Mouse (Mus musculus) MEL (cell line): Measurements from ENCODE around the gene Ncam1.

Source experiments
- CHD2 ChIP-seq: IDR thresholded peaks from 2 replicates; pipeline ENCODE4 v1.6.1; 2011; ENCODE audit warnings: low read length, improper control_type of control experiment
- CTCF ChIP-seq, 3 experiments: IDR thresholded peaks in 2 of 3; conservative IDR thresholded peaks in 1 of 3; 2 replicates each; pipeline ENCODE4 v1.5.1; 2011 to 2012; ENCODE audit warnings: low read length in 3 of 3, low read depth in 2 of 3, mild to moderate bottlenecking in 2 of 3, improper control_type of control experiment in 1 of 3, inconsistent platforms in 1 of 3, mixed read lengths in 1 of 3, moderate library complexity in 1 of 3; ENCODE audit not compliant: control insufficient read depth in 1 of 3, insufficient read depth in 1 of 3, poor library complexity in 1 of 3, severe bottlenecking in 1 of 3
- EP300 ChIP-seq, 2 experiments: IDR thresholded peaks; 2 replicates each; pipeline ENCODE4 v1.6.1; 2011; ENCODE audit warnings: improper control_type of control experiment in 2 of 2, low read length in 2 of 2, low read depth in 1 of 2, mild to moderate bottlenecking in 1 of 2
- MYC ChIP-seq: IDR thresholded peaks from 2 replicates; pipeline ENCODE4 v1.6.1; 2011; ENCODE audit warnings: low read depth, mild to moderate bottlenecking, low read length, improper control_type of control experiment, moderate library complexity
- POLR2A ChIP-seq, 2 experiments: IDR thresholded peaks; 2 replicates each; pipeline ENCODE4 v1.6.1; 2011 to 2012; ENCODE audit warnings: low read length in 2 of 2, mild to moderate bottlenecking in 2 of 2, control low read depth in 1 of 2, improper control_type of control experiment in 1 of 2, low read depth in 1 of 2, moderate library complexity in 1 of 2; ENCODE audit not compliant: control insufficient read depth in 1 of 2, insufficient read depth in 1 of 2, poor library complexity in 1 of 2
- ZMIZ1 ChIP-seq: IDR thresholded peaks from 2 replicates; pipeline ENCODE4 v1.6.1; 2012; ENCODE audit warnings: low read depth, mild to moderate bottlenecking, inconsistent platforms, low read length, improper control_type of control experiment, moderate library complexity

DNA sequence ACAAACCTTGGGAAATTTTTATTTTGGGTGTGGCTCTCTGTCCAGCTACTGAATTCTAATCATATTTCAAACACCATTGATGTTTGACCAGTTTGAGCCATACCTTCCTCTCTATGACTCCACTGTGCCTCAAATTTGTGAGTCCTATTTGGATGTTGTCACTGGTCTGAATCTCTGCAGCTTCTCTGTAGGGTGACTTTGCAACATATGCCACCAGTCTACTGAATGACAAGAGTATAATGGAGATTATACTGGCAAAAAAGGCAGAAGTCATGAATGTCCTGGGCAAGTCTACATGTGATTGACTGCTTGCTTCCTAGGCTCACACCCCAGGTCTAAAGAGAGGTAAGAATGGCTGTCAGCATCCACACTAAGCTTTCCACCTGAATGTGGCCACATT is 186.3 kb downstream of the Ncam1 start:
- TF ChIP-seq EP300 (IDR thresholded peaks at IDR 0.05; ENCODE audit: low read depth in 1 of 2, low read length in 2 of 2) (no peak), ZMIZ1 (no peak), CTCF (IDR thresholded peaks at IDR 0.05 in 2 of 3, conservative IDR thresholded peaks at IDR 0.05 in 1 of 3; ENCODE audit: control insufficient read depth in 1 of 3, insufficient read depth in 1 of 3, low read depth in 2 of 3, low read length in 3 of 3, poor library complexity in 1 of 3, severe bottlenecking in 1 of 3) (no peak), CHD2 (no peak), MYC (no peak), POLR2A (IDR thresholded peaks at IDR 0.05; ENCODE audit: control insufficient read depth in 1 of 2, insufficient read depth in 1 of 2, low read depth in 1 of 2, low read length in 2 of 2, poor library complexity in 1 of 2) (no peak)
